Mouse (Mus musculus) thymus, postnatal 25 days (tissue): ENCODE results near the gene Irs3.

ENCODE experiments used
- DNase-seq: peaks from one replicate; pipeline ENCODE4 v3.0.0; 2022

The Irs3 gene

DNA sequence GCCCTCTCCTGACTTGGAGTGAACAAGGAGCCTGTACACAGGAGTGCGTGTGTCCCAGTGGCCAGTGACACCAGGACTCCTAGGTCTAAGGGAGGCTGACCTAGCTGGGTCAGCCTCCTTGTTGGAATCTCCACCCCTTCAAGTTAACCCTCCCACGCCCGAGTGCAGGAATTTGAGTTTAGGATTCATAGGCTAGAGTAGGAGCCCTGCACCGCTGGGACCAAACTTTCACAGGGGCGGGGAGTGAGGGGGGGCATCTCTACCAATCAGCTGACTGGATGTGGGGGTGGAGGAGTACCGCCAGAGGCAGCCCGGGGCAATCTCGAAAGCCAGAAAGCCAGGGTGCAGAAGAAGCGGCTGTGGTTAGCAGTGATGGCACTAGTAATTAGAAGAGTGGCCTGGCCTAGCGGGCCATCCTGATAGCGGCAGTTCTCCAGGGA, at the start of gene Irs3:
TSS of gene Irs3 (minus strand) at position 63 of the 440 bp plus-strand sequence.
- DNase-seq = no peak

- no peak for DNase-seq
Observed at GRCm38 (mm10) chr5:137694796-137695195, 49.3 kb upstream of the Irs3 start.

DNA sequence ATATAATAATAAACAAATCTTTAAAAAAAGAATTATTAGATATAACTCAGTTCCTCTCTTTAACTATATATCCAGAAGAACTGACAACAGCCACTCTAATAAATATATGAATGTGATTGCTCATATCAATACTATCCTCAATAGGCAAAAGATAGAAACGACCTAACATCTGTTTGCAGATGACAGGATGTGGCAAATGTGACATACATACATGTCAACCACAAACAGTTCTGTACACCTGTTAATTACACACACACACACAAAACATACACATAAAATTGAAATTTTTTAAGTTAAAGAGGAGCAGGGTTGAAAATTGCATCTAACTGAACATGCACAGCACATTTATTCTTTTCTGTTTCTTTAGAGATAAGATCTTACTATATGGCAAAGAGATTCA, 46.4 kb upstream of the Irs3 start:
- DNase-seq = no peak

DNA sequence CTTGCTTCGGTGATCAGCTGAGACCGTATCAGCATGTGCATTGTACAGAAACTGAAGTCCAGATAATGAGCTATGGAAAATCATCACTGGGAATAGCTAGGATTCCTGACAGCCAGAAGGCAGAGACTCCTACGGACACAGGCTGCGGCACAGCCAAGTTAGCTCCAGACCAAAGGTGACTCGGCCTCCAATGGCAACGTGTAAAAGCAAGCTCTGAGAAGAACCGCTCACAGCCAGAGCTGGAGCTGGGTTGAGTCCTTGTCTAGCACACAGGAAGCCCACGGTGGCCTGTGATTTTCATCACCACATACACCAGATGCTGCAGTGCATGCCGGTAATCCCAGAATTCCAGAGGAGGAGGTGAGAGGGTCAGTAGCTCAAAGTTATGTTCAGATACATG, 45.0 kb upstream of the Irs3 start:
- DNase-seq = no peak

DNA sequence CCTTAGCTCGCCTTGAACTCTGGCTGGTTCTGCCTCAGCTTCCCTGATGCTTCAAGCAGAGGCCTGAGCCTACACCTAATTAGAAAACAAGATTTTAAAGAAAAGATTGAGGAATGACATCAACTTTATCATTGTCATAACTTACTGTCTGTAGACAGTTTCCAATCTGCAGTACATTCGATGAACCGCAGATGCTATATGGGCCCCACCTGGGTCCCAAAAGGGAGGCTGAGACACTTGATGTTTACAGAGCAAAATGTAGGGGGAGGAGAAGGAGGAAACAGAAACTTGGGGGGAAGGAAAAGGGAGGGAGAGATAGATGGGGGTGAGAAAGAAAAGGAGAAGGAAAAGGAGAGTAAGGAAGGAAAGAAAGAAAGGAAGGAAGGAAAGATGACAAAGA, 44.5 kb upstream of the Irs3 start:
- peak; percentile 51 for DNase-seq

- DNase-seq = peak; percentile 52
Observed at GRCm38 (mm10) chr5:137686127-137686790, 40.7 kb upstream of the Irs3 start.

DNA sequence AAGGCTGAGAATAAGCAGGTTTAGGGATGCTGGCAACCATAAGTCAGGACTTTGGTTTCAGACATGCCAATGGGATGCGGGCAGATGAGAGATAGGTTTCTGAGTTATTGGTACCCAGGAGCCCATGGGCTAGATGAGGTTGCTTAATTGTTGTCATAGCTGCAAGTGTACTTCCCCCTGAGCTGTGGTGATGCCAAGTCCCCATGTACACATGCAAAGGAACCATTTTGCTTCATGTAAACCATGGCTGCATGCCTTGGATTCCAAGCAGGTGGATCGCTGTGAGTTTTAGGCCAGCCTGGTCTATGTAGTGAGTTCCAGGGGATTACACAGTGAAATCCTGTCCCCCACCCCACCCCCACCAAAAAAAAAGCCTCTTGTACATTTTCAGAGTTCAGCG, 40.1 kb upstream of the Irs3 start:
- DNase-seq = no peak

- DNase-seq = peak; percentile 98
Observed at GRCm38 (mm10) chr5:137684294-137685123, 39.0 kb upstream of the Irs3 start, which contains the start of gene Agfg2. Gene Agfg2, minus strand, starts transcription at chr5:137684726.

DNA sequence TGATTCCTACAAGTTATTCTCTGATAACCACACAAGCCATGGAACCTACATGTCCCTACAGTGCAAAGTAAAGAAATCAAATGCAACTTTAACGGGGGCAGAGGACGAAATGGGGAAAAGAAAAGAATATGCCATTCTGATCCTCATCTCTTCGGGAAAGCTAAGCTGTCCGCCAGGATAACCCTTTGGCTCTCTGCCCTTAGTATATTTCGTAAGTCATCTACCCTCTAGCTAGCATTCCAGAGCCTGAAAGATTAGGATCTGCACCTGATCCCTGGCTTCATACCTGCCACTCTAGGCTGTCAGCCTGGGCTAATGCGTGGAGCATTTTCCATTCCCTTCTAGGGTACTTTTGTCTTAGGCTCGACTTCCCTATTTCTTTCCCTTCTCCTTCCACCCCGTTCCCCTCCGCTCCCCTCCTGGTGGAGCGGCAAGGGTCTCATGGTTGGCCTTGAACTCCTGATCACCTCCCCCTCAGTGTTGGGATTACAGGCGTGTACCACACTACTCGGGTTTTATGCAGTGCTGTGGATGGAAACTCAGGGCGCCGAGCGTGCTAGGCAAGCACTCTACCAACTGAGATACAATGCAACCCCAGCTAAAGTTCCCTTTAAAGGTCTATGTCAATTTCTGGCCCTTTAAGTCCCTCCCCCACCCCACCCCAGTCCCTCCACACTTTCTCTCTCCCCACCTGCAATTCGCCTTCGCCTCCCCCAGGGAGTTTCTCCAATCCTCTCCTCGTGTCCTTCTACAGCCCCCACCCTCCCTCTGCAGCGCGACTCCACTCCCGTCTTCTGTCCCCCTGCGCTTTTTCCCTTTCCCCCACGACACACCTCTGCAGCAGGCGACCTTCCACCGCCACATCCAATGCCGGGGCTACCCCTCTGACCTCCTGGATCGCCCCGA, 38.1 kb upstream of the Irs3 start:
- no peak for DNase-seq

DNA sequence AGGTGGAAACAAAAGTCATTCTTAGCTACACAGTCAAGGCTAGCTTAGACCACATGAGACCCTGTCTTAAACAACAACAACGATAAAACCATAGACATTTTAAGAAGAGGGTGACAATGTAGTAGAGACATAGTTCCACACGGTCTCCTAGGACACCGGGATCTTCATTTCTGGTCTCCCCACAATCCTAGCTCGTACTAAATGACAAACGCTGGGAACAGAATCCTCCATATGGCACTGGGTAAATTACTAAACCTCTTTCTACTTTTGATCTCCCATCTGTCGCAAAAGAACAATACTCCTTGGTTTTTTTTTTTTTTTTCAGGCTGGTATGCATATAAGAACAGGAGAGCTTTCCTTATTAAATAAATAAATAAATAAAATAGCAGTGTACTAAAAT, 37.0 kb upstream of the Irs3 start:
- no peak for DNase-seq

DNA sequence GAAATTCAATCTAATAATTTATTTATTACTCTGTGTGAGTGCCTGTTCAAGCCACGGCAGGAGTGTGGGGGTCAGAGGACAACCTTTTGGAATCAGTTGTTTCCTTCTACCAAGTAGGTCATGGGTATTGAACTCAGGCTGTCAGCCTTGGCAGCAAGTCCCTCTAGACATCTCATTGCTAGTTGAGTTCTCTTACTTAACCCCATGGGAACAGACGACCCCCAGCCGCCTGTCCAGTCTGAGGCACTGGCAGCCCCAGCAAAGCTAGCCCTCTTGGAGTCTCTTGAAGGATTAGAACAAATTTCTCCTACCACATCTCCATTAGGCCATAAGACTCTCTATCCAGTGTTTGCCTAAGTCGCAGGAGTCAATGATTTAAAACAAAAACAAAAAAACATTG, 34.2 kb upstream of the Irs3 start:
- no peak for DNase-seq

DNA sequence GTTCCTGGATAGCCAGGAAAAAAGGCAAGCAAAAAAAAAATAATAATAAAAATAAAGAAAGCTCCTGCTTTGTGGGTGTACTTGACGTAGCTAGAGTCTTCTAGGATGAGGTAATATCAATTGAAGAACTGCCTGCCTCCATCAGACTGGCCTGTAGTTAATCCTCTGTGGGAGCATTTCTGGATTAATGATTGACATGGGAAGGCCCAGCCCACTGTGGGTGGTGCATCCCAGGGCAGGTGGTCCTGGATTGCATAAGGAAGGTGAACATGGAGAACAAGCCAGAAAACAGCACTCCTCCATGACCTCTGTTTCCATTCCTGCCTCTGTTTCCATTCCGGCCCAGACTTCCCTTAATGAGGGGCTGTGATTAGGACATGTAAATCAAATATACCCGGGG, 33.2 kb upstream of the Irs3 start:
- DNase-seq = no peak

DNA sequence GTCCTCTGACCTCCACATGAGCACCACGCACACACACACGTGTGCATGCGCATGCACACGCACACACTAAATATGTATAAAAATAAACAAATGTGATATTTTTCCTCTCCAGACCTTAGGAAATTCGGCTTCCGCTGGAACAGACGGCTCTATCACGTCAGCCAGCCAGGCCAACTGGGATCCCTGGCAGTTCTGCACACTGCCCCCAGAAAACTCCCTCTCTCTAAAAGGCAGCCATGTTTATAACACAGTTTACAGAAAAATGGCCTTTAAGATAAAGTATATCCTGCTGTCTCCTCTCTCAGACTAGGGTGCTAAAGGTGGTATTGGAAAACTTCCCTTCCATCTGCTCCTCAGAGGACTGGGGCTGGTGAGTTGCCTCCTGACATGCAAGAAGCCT, 32.3 kb upstream of the Irs3 start:
- DNase-seq = no peak

DNA sequence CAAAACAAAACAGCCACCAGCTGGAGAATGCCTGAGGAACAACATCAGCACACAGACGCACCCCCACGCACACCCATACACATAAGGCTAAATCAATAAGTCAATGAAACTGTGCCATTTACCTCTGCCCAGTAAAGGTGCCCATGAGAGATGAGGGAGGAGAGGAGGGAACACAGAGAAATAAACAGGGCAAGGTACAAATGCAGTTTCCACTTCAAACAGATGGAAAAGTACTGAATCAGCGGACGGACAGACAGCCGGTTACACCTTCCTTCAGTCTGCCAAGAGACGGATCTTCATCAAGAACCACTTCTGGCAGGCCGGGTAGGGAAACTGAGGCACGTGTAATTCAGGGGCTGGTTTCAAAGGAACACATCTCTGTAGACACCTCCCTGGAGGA, 29.3 kb upstream of the Irs3 start:
- no peak for DNase-seq

DNA sequence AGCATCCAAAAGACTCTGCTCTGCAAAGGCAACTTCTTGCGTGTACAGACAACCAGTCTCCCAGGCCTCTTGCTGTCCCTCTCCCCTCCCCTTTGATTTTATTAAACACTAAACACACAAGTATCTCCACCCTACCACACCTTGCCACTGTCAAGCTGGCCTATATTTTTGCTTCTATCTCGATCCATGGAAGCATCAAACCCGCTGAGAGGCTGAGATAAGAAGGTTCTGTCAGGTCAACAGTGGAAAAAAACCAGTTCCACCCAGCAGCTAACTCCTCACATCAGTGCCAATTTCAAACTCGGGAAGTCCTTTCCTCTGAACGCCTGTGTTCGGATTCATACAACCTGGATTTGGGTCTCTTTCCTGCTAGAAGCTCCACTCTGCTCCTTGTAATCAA, 27.5 kb upstream of the Irs3 start:
- no peak for DNase-seq

GRCm38 (mm10) chr5:137672361-137672760, 26.8 kb upstream of the Irs3 start:
- no peak for DNase-seq

GRCm38 (mm10) chr5:137671443-137672240, 26.1 kb upstream of the Irs3 start:
- no peak for DNase-seq

DNA sequence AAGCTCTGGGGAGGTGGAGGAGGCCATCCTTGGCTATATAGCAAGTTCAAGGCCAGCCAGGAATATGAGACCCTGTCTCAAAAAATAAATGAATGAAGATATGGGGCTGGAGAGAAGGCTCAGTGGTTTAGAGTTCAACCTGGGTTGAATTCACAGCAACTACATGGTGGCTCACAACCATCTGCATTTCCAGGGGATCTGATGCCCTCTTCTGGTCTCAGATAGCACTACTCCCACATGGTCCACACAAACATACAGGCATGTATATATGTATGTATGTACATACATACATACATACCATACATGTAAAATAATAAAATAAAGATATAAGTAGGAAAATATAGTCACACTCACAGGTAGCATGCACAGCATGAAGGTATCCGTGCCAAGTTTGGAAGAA, 24.7 kb upstream of the Irs3 start:
- DNase-seq = peak; percentile 52

DNA sequence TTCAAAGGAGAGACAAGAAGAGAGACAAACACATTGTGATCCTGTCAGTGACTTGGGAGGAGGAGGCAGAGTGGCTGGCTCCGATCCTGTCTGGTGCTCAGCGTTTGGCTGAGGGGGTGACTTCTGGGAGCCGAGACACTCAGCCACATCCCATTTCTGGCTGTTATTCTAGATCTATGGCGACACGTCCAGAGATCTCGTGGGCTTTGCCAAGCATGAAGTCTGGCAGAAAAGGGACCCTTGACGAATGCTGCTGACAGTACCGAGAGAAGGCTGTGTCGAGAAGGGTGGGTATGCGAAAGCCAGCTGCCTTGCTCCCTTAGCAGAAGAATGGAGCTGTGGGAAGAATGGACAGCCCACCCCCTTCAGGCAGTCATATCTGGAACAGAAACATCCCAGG, 23.5 kb upstream of the Irs3 start:
- no peak for DNase-seq

DNA sequence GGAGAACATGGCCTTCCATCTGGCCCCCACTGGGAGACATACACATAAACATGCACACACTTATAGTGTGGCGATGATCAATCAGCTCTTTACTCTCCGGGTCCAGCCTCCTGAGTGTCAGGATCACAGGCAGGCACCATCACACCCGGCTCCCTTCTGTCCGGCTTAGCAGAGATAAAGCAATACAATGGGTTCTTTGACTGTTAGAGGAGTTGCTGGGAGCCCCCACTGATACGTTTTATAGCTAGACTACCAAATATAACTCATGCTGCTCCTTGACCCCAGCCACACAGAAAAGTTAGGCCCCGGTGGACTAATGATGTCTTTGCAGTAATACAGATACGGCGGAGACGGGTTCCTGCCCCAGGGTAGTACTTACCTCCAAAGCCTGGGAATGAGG, 17.5 kb upstream of the Irs3 start:
- no peak for DNase-seq

DNA sequence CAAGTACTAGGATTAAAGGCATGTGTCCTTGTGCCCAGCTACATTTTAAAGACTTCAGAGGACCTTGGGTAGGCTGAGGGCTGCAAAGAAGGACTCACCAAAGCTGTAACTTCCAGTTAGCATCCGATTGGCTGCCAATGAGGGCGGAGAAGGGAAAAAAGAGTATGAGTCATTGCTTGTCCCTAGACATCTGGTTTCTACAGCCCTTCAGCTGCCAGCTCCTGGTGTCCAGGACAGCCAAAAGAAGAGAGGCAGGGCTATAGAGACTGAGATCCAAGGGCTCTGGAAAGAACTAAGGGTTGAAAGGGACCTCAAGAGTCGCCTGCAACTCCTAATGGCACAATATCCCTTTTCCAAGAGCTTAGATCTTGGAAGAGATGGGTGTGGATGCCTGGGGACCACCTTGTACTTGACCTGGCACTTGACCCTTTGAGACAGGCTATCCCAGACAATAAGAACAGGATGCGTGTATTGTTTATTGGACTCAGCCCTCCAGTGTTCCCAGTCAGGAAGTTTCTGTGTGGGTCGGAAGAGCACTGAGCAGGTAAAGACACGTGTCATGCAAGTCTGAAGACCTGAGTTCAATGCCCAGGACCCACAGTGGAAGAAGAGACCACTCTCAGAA, 14.7 kb upstream of the Irs3 start:
- DNase-seq = no peak

DNA sequence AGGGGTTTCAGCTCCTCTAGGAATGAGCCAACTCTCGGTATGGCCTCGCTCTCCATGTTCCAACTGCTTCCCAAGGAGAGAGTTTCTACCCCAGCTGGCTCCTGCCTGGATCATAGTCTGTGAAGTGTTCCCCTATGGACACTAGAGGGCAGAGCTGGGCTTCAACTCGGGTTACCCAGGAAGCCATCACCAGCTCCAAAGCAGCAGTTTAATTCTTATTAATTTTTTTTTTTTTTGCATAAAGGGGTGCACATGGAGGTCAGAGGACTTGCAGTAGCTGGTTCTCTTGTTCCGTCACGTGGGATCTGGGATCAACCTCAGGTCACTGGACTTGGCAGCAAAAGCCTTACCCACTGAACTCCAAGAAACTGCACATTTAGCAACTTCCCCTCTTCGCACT, 11.5 kb upstream of the Irs3 start:
- DNase-seq = peak; percentile 66
